Mouse (Mus musculus): Measurements from ENCODE around the gene Rnf6.

Gene Rnf6

GRCm38 (mm10) chr5:146220879-146221714 lies at the start of gene Rnf6:
Gene Rnf6 (minus strand): TSS chr5:146221555.
- DNase-seq (ENCODE audit: low spot score in 2 of 2): peak; percentile 97 to 98

- no peak for DNase-seq (ENCODE audit: low spot score in 2 of 2)
Observed at GRCm38 (mm10) chr5:146270593-146270992, 49.2 kb upstream of the Rnf6 start.

GRCm38 (mm10) chr5:146267776-146268175 lies 46.4 kb upstream of the Rnf6 start:
- no peak for DNase-seq (ENCODE audit: low spot score in 2 of 2)

- DNase-seq (ENCODE audit: low spot score in 2 of 2): no peak
Observed at GRCm38 (mm10) chr5:146265934-146266591, 44.7 kb upstream of the Rnf6 start.

GRCm38 (mm10) chr5:146260003-146260402 lies 38.6 kb upstream of the Rnf6 start:
- DNase-seq (ENCODE audit: low spot score in 2 of 2): no peak

GRCm38 (mm10) chr5:146253644-146254043 lies 32.3 kb upstream of the Rnf6 start:
- DNase-seq (ENCODE audit: low spot score in 2 of 2): no peak

- no peak for DNase-seq (ENCODE audit: low spot score in 2 of 2)
Observed at GRCm38 (mm10) chr5:146251663-146252429, 30.5 kb upstream of the Rnf6 start.

GRCm38 (mm10) chr5:146250369-146251075 lies 29.2 kb upstream of the Rnf6 start:
- no peak for DNase-seq (ENCODE audit: low spot score in 2 of 2)

GRCm38 (mm10) chr5:146248746-146249145 lies 27.4 kb upstream of the Rnf6 start:
- DNase-seq (ENCODE audit: low spot score in 2 of 2): no peak

GRCm38 (mm10) chr5:146247709-146248108 lies 26.4 kb upstream of the Rnf6 start:
- no peak for DNase-seq (ENCODE audit: low spot score in 2 of 2)

GRCm38 (mm10) chr5:146246386-146246785 lies 25.0 kb upstream of the Rnf6 start:
- DNase-seq (ENCODE audit: low spot score in 2 of 2): no peak

GRCm38 (mm10) chr5:146245646-146246370 lies 24.5 kb upstream of the Rnf6 start:
- DNase-seq (ENCODE audit: low spot score in 2 of 2): no peak

GRCm38 (mm10) chr5:146245193-146245592 lies 23.8 kb upstream of the Rnf6 start:
- no peak for DNase-seq (ENCODE audit: low spot score in 2 of 2)

- DNase-seq (ENCODE audit: low spot score in 2 of 2): no peak
Observed at GRCm38 (mm10) chr5:146241202-146241601, 19.8 kb upstream of the Rnf6 start.

- no peak for DNase-seq (ENCODE audit: low spot score in 2 of 2)
Observed at GRCm38 (mm10) chr5:146240771-146241170, 19.4 kb upstream of the Rnf6 start.

- no peak for DNase-seq (ENCODE audit: low spot score in 2 of 2)
Observed at GRCm38 (mm10) chr5:146238274-146238673, 16.9 kb upstream of the Rnf6 start.

- DNase-seq (ENCODE audit: low spot score in 2 of 2): no peak
Observed at GRCm38 (mm10) chr5:146234336-146234735, 13.0 kb upstream of the Rnf6 start.

GRCm38 (mm10) chr5:146232816-146233215 lies 11.5 kb upstream of the Rnf6 start:
- no peak for DNase-seq (ENCODE audit: low spot score in 2 of 2)

- DNase-seq (ENCODE audit: low spot score in 2 of 2): no peak
Observed at GRCm38 (mm10) chr5:146232056-146232675, 10.8 kb upstream of the Rnf6 start.

GRCm38 (mm10) chr5:146231655-146231996 lies 10.3 kb upstream of the Rnf6 start:
- peak; percentile 39 to 57 for DNase-seq (ENCODE audit: low spot score in 2 of 2)
